Mouse (Mus musculus) T-helper 2 cell (primary cell): ENCODE measurements around the gene Dusp10.

ENCODE experiments used
- in situ Hi-C: fragments of 300-600 bp; cut with MboI, MseI; formaldehyde crosslinking; loops from one replicate; pipeline ENCODE4 v1.15.1; 2025; ENCODE audit warnings: high pct_unique_total_duplicates

Gene Dusp10

DNA sequence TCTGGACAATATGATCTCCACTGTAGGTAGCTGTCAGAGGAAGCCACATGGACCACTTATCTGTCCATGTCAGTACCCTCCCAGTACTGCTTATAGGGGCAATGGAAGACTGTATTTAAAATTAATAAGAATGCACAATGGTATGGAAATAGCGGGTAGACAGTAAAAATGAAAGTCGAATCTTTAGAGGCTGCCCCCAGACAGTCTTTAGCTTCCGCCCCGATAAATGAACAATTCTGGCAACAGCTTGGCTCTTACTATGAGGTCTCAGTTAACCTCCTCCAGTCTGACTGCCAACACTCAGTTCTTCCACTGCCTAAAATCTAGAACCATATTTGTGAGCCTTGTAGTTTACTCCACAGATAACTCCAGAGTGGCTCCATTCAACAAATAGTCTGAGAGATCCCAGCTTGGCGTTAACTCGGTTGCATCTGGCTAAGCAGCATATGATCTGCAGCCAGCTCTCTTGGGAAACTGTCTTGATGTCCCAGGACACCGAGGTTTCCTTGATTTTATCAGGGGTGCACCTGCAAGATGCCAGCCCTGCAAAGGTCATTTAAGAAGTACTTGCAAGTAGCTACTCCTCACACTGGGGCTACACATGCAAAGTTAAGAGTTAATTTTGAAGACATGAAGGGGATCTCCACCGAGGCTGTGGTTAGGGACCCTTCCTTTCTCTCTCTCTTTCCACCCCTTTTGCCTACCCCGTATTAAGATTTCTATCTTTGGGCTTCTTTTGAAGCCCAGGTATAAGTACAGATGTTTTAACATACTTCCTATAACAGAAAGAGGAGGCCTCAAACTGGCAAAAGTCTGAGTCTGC lies 88.0 kb downstream of the Dusp10 start:
- in situ Hi-C loops = loop anchor here (5.0 kb wide), 1 partner anchor 99 kb away; no protein-coding TSS in a partner anchor

DNA sequence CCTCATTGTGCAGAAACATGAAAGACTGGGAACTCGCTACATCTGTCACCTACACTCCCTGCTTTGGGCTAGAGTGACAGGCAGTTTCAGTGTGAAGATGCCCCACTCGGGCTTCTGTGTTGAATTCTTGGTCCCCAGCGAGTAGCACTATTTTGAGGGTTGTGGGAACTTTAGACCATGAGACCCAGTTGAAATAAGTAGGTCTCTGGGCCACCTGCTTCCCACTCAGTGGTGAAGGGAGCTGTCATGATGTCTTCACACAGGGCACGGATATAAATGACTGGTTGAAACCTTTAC lies 88.6 kb downstream of the Dusp10 start:
- in situ Hi-C loops = loop anchor here (5.0 kb wide), 1 partner anchor 99 kb away; no protein-coding TSS in a partner anchor

DNA sequence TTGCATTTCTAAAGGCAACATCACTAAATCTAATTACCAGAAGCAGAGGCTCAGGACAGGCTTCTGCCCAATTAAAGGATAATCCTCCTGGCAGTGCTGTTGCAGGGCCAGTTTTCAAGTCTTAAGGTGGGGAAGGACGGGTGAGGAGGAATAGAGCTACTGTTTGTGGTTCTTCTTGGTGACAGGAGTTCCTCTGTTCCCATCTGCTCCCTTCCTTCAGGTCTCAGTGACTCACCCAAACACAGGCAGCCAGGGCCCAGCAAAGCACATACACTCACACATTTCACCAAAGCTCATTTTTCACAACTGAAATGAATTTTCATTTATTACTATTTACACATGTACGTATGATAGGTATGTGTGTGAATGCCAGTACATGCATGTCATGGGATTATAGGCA lies 93.7 kb downstream of the Dusp10 start:
- in situ Hi-C loops = no loop called here

DNA sequence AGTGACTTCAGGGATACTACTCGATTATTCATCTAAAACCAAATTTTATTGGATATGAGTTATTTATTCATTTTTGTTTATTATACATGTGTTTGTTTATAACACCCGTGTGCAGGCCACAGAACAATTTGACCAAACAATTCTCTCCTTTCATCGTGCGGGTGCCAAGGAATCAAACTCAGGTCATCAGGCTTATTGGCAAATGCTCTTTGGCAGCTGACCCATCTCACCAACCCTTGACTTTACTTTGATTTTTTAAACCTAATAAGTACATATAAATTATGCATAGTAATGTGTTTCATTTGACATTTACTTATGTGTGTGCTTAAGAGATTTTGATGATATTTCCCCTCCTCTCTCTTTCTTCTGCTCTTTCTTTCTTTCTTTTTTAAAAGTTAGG lies 94.3 kb downstream of the Dusp10 start:
- in situ Hi-C loops = no loop called here

DNA sequence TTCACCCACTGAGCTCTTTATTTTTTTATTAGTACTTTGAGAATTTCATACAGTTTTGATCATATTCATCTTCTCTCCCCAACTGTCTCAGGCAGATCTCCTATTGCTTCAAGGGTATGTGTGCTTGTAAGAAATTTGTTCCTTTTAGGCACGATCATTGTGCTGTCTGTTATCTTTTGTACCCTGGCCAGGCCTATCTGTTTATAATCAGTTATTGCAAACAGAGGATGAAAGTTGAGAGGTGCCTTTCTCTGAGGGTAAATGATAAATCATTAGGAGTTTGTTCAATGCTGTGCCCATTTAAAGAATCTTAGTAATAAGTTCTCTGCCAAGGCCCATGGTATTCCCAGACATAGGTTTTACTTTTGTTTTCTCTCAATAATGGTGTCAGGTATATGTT lies 95.2 kb downstream of the Dusp10 start:
- in situ Hi-C loops = no loop called here

DNA sequence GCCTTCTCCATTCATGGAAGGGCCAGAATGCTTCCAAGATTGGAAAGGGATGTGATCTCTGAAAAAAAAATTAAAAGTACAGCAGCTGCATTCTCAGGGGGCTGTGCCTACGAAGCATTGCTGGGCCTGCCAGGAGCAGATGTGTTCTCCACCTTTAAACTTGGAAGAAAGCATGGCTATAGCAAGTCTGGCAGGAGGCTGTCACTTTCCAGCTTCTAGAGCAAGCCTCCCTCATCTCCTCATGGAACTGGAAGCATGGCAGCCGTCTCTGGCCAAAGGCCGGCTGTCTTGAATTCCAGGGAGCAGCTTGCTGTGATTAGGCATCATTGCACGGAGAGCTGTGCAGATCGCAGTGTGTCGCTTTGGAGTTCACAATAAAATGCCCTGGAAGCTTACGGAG lies 104.5 kb downstream of the Dusp10 start:
- in situ Hi-C loops = no loop called here

DNA sequence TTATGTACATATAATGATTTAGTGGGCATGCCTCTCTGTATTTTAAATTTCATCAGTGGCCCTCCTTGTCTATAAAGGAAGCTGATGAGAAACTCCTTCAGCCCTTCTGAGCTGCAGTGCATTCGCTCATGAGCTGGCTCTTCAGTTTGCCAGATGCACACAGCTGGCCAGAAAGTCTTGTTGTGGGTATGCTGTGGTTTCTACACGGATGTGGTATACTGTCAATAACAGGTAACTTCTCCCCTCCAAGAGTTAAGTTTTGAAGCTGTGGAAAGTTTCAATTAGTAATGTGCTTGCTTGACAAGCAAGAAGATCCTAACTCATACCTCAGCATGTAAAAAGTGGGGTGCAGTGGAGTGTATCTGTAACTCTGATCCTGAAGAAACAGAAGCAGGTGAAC lies 104.9 kb downstream of the Dusp10 start:
- in situ Hi-C loops = no loop called here

DNA sequence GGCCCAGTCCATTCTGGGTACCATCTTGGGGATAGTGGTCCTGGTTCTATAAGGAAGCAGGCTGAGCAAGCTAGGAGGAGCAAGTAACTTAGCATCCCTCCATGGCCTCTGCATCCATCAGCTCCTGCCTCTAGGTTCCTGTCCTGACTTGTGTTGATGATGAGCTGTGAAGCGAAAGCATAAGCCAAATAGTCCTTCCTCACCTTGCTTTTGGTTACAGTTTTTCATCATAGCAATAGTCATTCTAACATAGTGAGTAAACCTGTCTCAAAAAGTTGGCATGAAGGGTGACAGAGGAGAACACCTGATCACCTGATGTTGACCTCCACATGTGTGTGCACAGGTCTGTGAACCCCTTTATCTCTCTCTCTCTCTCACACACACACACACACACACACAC lies 105.5 kb downstream of the Dusp10 start:
- in situ Hi-C loops = no loop called here
